Mouse (Mus musculus): ENCODE results near the gene Cd82. TPM values are rescaled to one million over a fixed set of nuclear protein-coding genes. Genes with fewer than 3 reads are reported as not detected.

Cd82 gene
- polyA plus RNA-seq, 1 experiment from 2014 or later: 6.0 TPM

DNA sequence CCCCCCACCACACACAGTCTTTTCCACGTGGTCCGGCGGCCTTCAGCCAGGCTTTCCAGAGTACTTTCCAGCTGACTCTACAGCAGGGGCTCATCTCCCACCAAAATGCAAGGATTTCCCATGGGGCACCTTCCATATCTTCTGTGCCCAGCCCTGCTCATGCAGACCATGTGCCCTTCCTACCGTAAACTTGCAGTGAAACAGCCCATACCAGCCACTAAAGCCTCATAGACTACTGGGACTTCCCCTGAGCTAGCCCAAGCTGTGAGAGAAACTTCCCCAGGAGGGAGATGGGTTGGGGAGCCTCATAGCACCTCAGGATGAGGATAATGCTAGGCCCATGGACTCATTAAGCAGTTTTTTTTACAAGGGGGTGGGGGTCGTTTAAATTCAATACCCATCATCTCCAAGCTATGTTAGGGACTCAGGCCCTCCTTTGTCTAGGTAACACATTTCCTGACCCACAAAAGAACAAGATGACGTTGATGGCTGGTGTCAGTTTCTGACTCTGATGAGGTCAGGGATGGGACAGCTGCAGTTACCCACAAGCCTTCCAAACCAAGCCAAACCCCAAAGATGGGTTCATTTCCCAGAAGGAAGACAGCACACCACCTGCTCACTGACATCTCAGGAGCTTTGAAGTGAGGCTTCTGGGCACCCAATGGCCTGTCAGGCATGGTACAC is 2.0 kb downstream of the Cd82 start:
- no peak for DNase-seq (ENCODE audit: low spot score)
- Histone ChIP-seq H3K9ac (ENCODE audit: low read length) (no peak overlapping the region), H3K27me3 (ENCODE audit: control insufficient read depth, insufficient read depth, low read length) (0 out of 2 replicates have a peak, but pooled peaks cover 2% of the 10 kb centered on the region), H3K4me1 (ENCODE audit: control insufficient read depth, insufficient read depth, low read length) (0 out of 2 replicates have a peak, but pooled peaks cover 2% of the 10 kb centered on the region), H3K4me3 (ENCODE audit: low read depth, low read length) (no peak overlapping the region), H3K4me2 (ENCODE audit: low read depth, severe bottlenecking) (no peak overlapping the region), H3K36me3 (ENCODE audit: control insufficient read depth, insufficient read depth, low read length) (no peaks in the 10 kb centered on the region), H3K27ac (replicated peaks; ENCODE audit: low read depth, low read length) (no peak overlapping the region), H3K9me3 (ENCODE audit: control insufficient read depth, low read length) (no peaks in the 10 kb centered on the region)
- no peak for ATAC-seq (ENCODE audit: insufficient number of reproducible peaks, low FRiP score, low TSS enrichment, low read depth)
- 88% methylated on average over 6 of the region's 6 CpGs for WGBS

DNA sequence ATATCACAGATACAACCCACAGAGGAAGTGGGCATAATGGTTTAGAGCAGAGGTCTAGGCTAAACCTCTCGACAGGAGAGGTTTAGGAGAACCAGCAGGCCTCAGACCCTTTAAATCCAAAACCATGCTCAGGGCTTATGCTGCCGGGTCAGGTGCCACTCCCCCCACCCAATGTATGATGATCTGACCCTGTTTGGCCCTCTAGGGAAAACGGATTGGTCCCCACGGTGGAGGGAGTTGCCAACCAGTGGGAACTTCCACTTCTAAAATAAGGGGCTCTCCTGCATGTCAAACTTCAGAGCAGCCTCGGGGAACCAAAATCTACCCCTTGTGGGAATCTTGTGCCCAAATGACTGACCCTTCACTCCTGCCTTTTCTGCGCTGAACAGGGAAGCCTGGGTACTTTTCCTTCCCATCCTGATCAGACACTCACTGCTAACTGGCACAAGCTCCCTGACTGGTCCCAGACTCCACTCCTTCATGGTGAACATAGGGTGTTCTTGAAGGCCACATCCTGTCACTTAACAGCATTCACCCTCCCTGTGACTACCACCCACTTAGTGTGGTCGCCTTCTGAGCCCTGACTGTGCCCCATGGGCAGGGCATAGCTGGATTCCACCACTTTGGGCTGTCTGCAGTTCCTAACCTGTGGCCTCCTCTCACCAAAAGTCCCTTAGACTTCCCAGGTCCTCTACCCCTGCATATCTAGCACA is 3.6 kb downstream of the Cd82 start:
- no peaks in the 10 kb centered on the region for H3K36me3 ChIP-seq (ENCODE audit: control insufficient read depth, insufficient read depth, low read length)
- H3K27me3 ChIP-seq (ENCODE audit: control insufficient read depth, insufficient read depth, low read length): 0 out of 2 replicates have a peak, but pooled peaks cover 2% of the 10 kb centered on the region
- no peak overlapping the region for H3K27ac ChIP-seq (replicated peaks; ENCODE audit: low read depth, low read length)
- DNase-seq (ENCODE audit: low spot score) (no peak), ATAC-seq (ENCODE audit: insufficient number of reproducible peaks, low FRiP score, low TSS enrichment, low read depth) (no peak)
- 68% methylated on average over 7 of the region's 7 CpGs for WGBS
- H3K4me3 ChIP-seq (ENCODE audit: low read depth, low read length): no peak overlapping the region
- H3K4me1 ChIP-seq (ENCODE audit: control insufficient read depth, insufficient read depth, low read length): 0 out of 2 replicates have a peak, but pooled peaks cover 2% of the 10 kb centered on the region
- H3K9ac ChIP-seq (ENCODE audit: low read length): no peak overlapping the region
- no peaks in the 10 kb centered on the region for H3K9me3 ChIP-seq (ENCODE audit: control insufficient read depth, low read length)
- H3K4me2 ChIP-seq (ENCODE audit: low read depth, severe bottlenecking): no peak overlapping the region

DNA sequence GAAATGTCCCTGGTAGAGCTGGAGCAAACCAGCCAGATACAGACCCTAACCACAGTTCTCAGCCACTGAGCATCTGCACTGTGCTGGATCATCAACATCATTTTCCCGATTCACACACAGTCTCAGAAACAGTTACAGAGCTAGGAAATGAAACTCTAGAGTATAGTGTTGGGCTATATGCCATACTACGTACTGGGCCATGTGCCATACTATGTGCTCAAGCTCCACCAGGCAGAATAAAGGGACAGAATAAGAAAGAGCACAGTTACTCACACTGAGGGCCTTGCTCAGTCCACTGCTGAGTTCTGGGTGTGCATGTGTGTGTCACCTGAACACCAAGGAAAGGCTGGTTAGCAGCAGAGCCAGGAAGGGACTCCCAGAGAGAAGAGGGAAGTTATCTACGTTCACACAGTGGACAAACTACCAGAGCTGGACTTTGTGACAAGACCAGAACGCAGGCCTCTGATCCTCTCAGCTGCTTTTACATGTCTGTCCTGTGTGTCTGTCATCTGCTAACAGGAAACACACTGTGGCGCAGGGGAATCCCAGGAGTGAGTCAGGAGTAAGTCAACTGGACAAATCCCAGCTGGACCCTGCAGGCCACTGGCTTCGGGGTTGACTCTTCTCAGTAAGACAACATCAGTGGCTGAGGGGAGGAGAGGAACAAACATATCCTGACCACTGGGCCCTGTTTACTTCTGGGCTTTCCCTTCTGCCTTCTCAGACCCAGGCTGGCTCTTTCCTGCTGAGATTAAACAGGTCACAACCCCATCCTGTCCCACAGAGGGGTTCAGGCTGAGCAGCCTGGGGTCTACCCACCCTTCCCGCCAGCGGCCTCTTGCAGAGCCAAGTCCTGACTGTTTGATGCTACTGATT is 4.4 kb downstream of the Cd82 start:
- no peak overlapping the region for H3K4me2 ChIP-seq (ENCODE audit: low read depth, severe bottlenecking)
- no peaks in the 10 kb centered on the region for H3K9me3 ChIP-seq (ENCODE audit: control insufficient read depth, low read length)
- DNase-seq (ENCODE audit: low spot score) (no peak), ATAC-seq (ENCODE audit: insufficient number of reproducible peaks, low FRiP score, low TSS enrichment, low read depth) (no peak)
- no peak overlapping the region for H3K4me3 ChIP-seq (ENCODE audit: low read depth, low read length)
- WGBS: 74% methylated on average over 8 of the region's 8 CpGs
- 0 out of 2 replicates have a peak, but pooled peaks cover 2% of the 10 kb centered on the region for H3K4me1 ChIP-seq (ENCODE audit: control insufficient read depth, insufficient read depth, low read length)
- H3K27ac ChIP-seq (replicated peaks; ENCODE audit: low read depth, low read length): no peak overlapping the region
- 0 out of 2 replicates have a peak, but pooled peaks cover 2% of the 10 kb centered on the region for H3K27me3 ChIP-seq (ENCODE audit: control insufficient read depth, insufficient read depth, low read length)
- H3K9ac ChIP-seq (ENCODE audit: low read length): no peak overlapping the region
- H3K36me3 ChIP-seq (ENCODE audit: control insufficient read depth, insufficient read depth, low read length): no peaks in the 10 kb centered on the region

DNA sequence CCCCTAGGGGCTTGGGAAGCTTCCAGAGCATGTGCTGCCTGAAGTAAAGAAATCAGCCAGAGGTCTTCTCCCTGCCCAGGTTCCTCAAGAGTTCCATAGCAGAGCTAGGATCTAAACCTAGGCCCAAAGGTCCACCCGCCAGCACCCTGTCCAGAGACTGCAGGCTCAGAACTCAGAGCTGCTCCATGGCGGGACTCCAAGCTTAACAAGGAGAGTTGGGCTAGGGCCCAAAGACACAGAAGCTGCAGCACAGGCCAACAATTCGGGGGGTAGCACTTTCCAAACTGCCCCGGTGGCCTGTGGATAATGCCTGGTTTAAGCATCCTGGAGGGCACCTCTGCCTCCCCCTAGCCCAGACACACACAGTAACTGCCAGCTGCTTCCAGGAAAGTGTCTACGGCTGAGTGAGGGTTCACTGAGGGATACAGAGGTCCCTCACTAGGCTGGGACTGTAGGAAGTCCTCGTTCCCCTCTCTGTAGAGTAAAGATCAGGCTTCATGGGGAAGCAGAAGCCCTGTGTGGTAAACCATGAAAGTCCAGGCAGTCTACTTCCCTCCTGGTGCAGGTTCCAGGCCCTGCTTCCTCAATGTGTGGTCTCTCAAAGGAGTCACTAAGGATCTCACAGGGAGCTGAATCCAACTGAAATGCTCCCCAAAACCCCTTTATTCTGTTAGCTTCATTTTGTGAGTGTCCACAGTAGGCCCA is 5.4 kb downstream of the Cd82 start:
- H3K27ac ChIP-seq (replicated peaks; ENCODE audit: low read depth, low read length): no peak overlapping the region
- H3K4me1 ChIP-seq (ENCODE audit: control insufficient read depth, insufficient read depth, low read length): 0 out of 2 replicates have a peak, but pooled peaks cover 2% of the 10 kb centered on the region
- no peaks in the 10 kb centered on the region for H3K9me3 ChIP-seq (ENCODE audit: control insufficient read depth, low read length)
- ATAC-seq (ENCODE audit: insufficient number of reproducible peaks, low FRiP score, low TSS enrichment, low read depth): no peak
- 0 out of 2 replicates have a peak, but pooled peaks cover 2% of the 10 kb centered on the region for H3K27me3 ChIP-seq (ENCODE audit: control insufficient read depth, insufficient read depth, low read length)
- WGBS: 89% methylated on average over 6 of the region's 6 CpGs
- H3K4me2 ChIP-seq (ENCODE audit: low read depth, severe bottlenecking): no peak overlapping the region
- no peak for DNase-seq (ENCODE audit: low spot score)
- no peaks in the 10 kb centered on the region for H3K36me3 ChIP-seq (ENCODE audit: control insufficient read depth, insufficient read depth, low read length)
- no peak overlapping the region; the same call in 1 of the 2 replicates for H3K9ac ChIP-seq (ENCODE audit: low read length)
- no peak overlapping the region for H3K4me3 ChIP-seq (ENCODE audit: low read depth, low read length)

DNA sequence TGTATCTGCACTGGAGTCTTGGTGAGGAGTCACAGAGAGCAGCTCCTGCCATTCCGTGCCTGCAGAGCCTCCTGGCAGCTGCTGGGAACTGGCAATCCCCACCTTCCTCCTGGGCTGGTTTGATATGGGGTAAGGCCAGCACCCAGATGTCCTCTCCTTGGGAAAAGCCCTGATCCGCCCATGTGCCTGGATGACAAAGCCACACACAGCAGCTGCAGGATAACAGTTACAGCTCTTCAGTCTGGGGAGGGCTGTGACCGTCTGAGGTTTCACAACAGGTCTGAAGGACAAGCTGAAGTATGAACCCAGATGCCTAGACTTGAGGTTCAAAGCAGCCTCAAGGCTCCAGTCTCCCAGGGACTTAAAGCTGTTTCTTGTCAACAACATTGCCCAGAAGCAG is 6.8 kb downstream of the Cd82 start:
- no peak overlapping the region for H3K4me3 ChIP-seq (ENCODE audit: low read depth, low read length)
- ATAC-seq (ENCODE audit: insufficient number of reproducible peaks, low FRiP score, low TSS enrichment, low read depth): no peak
- no peaks in the 10 kb centered on the region for H3K9me3 ChIP-seq (ENCODE audit: control insufficient read depth, low read length)
- H3K4me1 ChIP-seq (ENCODE audit: control insufficient read depth, insufficient read depth, low read length): peaks cover 13% of the 10 kb centered on the region
- no peak overlapping the region for H3K27ac ChIP-seq (replicated peaks; ENCODE audit: low read depth, low read length)
- DNase-seq (ENCODE audit: low spot score): no peak
- H3K9ac ChIP-seq (ENCODE audit: low read length): no peak overlapping the region
- H3K36me3 ChIP-seq (ENCODE audit: control insufficient read depth, insufficient read depth, low read length): no peaks in the 10 kb centered on the region
- WGBS: 59% methylated on average over 3 of the region's 3 CpGs
- no peak overlapping the region for H3K4me2 ChIP-seq (ENCODE audit: low read depth, severe bottlenecking)
- H3K27me3 ChIP-seq (ENCODE audit: control insufficient read depth, insufficient read depth, low read length): no peaks in the 10 kb centered on the region

DNA sequence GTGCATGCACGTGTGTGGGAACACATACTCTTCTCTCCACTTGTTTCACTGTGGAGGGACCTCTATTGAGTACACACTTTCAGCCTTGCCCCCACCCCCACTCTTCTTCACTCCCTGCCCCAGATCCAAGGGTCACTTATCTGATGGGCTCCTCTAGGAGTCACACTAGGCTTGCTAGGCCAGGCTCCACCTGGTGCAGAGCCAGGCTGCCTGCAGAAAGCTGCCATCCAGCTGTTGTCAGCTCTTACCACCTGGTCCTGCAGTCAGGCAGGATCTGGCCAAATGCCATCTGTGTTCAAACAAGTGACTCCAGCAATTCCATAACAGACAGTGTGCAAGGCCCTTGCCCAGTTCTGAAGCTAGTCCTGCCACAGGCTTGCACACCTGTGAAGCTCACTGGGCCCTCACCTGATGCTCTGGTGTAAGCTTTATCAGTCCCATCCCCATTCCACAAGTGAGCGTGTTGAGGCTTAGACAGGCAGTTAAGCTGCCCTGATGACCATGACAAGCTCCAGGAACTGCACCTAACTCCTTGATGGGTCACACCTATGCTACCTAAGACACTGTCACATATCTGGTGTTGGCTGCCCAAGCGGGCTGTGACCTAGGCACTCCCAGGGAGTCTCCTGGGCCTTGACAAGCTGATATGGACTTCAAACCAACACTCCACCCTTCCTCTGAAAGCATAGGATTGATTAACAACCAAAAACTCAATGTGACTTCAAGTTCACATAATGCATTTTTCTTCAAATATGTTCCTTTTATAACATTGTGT is 7.9 kb downstream of the Cd82 start:
- WGBS: 69% methylated on average over 3 of the region's 3 CpGs
- Histone ChIP-seq H3K36me3 (ENCODE audit: control insufficient read depth, insufficient read depth, low read length) (no peaks in the 10 kb centered on the region), H3K4me1 (ENCODE audit: control insufficient read depth, insufficient read depth, low read length) (peaks cover 17% of the 10 kb centered on the region), H3K9me3 (ENCODE audit: control insufficient read depth, low read length) (no peaks in the 10 kb centered on the region), H3K27me3 (ENCODE audit: control insufficient read depth, insufficient read depth, low read length) (no peaks in the 10 kb centered on the region), H3K27ac (replicated peaks; ENCODE audit: low read depth, low read length) (no peak overlapping the region), H3K9ac (ENCODE audit: low read length) (no peak overlapping the region), H3K4me3 (ENCODE audit: low read depth, low read length) (no peak overlapping the region), H3K4me2 (ENCODE audit: low read depth, severe bottlenecking) (no peak overlapping the region)
- DNase-seq (ENCODE audit: low spot score): no peak
- no peak for ATAC-seq (ENCODE audit: insufficient number of reproducible peaks, low FRiP score, low TSS enrichment, low read depth)

DNA sequence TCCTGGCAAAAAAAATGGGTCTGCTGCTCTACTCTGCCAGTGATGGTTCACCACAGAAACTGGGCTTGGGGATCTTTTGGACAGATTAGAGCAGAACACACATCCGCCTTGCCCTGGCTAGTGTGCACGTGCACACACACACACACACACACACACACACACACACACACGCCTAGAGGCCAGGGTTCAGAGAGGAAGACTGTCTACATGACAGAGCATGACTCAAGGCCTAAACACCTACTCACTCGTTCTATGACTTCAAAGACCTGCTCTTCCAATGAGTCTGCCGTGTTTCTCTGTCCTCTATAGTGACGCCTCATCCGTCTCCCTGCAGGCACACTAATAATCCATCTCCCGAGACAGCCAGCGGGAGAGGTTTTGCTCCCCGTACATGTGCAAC is 8.6 kb downstream of the Cd82 start:
- Histone ChIP-seq H3K4me3 (ENCODE audit: low read depth, low read length) (no peak overlapping the region), H3K4me1 (ENCODE audit: control insufficient read depth, insufficient read depth, low read length) (peaks cover 17% of the 10 kb centered on the region), H3K9me3 (ENCODE audit: control insufficient read depth, low read length) (no peaks in the 10 kb centered on the region), H3K36me3 (ENCODE audit: control insufficient read depth, insufficient read depth, low read length) (no peaks in the 10 kb centered on the region), H3K27ac (replicated peaks; ENCODE audit: low read depth, low read length) (no peak overlapping the region), H3K9ac (ENCODE audit: low read length) (no peak overlapping the region), H3K4me2 (ENCODE audit: low read depth, severe bottlenecking) (no peak overlapping the region), H3K27me3 (ENCODE audit: control insufficient read depth, insufficient read depth, low read length) (no peaks in the 10 kb centered on the region)
- DNase-seq (ENCODE audit: low spot score) (no peak), ATAC-seq (ENCODE audit: insufficient number of reproducible peaks, low FRiP score, low TSS enrichment, low read depth) (no peak)
- 38% methylated on average over 10 of the region's 10 CpGs for WGBS
